In the genomic region with DNA sequence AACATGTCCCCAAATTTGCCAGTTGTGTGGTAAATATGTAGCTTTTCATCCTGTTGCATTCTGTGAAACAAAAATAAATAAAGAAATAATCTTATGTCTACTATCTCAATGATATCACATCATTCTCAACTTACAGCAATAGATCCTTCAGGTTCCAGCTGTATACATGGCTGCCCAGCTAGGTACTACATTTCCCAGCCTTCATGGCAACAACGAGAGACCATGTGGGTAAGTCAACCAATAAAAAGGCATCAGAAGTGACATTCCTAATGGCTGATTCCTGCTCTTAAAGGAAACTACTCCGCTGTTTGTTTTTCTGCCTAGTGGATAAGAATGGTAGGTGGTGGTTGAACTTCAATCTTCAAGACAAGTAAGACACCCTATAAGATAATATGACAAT, we compare ENCODE assay signal across 15 mouse cellular contexts.
DNase-seq lines count a peak whose midpoint lies in the region; ATAC-seq and TF ChIP-seq lines count a peak whose summit lies in the region.
"Had no signal": no experiment of that assay in that cellular context is flagged by ENCODE, and none has a peak within 500 bp of the region (broad histone marks: within the 10 kb centered on the region; RNA-seq: fewer than 3 reads in every experiment).

No protein-coding gene starts in this region.

- 79% methylated on average over 2 of the region's 2 CpGs for WGBS in liver, adult 2 months
- 75% methylated on average over 2 of the region's 2 CpGs for WGBS in hindbrain, embryonic 15.5 days
- whole genome bisulfite sequencing in neural tube, embryonic 14.5 days, result 67% methylated on average over 2 of the region's 2 CpGs

- TF ChIP-seq CTCF in liver, adult 2 months (IDR thresholded peaks at IDR 0.05; ENCODE audit: low read depth, low read length), result no peak

- 0 out of 2 replicates have a peak overlapping the region, but pooled peaks have one; percentile 9 for H3K4me2 ChIP-seq in hindbrain, embryonic 15.5 days
- H3K4me2 ChIP-seq in neural tube, embryonic 14.5 days (ENCODE audit: low read depth, low read length), result no peak overlapping the region
- H3K4me2 ChIP-seq: limb, embryonic 13.5 days had no signal

- no peaks in the 10 kb centered on the region for H3K36me3 ChIP-seq in liver, adult 2 months (ENCODE audit: control insufficient read depth, insufficient read depth, low read length)
- H3K36me3 ChIP-seq in hindbrain, embryonic 15.5 days, result no peaks in the 10 kb centered on the region
- no peaks in the 10 kb centered on the region for H3K36me3 ChIP-seq in neural tube, embryonic 14.5 days (ENCODE audit: control insufficient read depth, insufficient read depth, low read length)
- H3K36me3 ChIP-seq: limb, embryonic 13.5 days had no signal

- no peaks in the 10 kb centered on the region for H3K4me1 ChIP-seq in liver, adult 2 months (ENCODE audit: control insufficient read depth, insufficient read depth, low read length)
- H3K4me1 ChIP-seq in hindbrain, embryonic 15.5 days (replicated peaks), result 0 out of 2 replicates have a peak, but pooled peaks cover 3% of the 10 kb centered on the region
- no peaks in the 10 kb centered on the region for H3K4me1 ChIP-seq in neural tube, embryonic 14.5 days (ENCODE audit: control insufficient read depth, insufficient read depth, low read length)
- H3K4me1 ChIP-seq: limb, embryonic 13.5 days had no signal

- ATAC-seq in hindbrain, embryonic 15.5 days (ENCODE audit: low FRiP score, low read depth), result peak; percentile 92
- peak; percentile 96 for ATAC-seq in neural tube, embryonic 14.5 days (ENCODE audit: low read depth)
- no peak for ATAC-seq in megakaryocyte-erythroid progenitor cell, adult 5-6 weeks (replicated peaks; ENCODE audit: low FRiP score, low TSS enrichment, poor library complexity, severe bottlenecking)
- ATAC-seq: lung, postnatal 0 days had no signal

- no peak overlapping the region for H3K4me3 ChIP-seq in liver, adult 2 months (ENCODE audit: insufficient read depth, low read depth, low read length)
- H3K4me3 ChIP-seq in hindbrain, embryonic 15.5 days, result no peak overlapping the region
- no peak overlapping the region for H3K4me3 ChIP-seq in neural tube, embryonic 14.5 days (ENCODE audit: low read depth, low read length)
- H3K4me3 ChIP-seq: limb, embryonic 13.5 days had no signal

- no peak overlapping the region for H3K27ac ChIP-seq in liver, adult 2 months (replicated peaks; ENCODE audit: insufficient read depth, low read depth, low read length)
- no peak overlapping the region for H3K27ac ChIP-seq in hindbrain, embryonic 15.5 days (replicated peaks)
- H3K27ac ChIP-seq in neural tube, embryonic 14.5 days (ENCODE audit: low read depth, low read length), result no peak overlapping the region
- H3K27ac ChIP-seq: limb, embryonic 13.5 days had no signal

- no peaks in the 10 kb centered on the region for H3K27me3 ChIP-seq in liver, adult 2 months (ENCODE audit: control insufficient read depth, insufficient read depth, low read length)
- no peaks in the 10 kb centered on the region for H3K27me3 ChIP-seq in hindbrain, embryonic 15.5 days
- no peaks in the 10 kb centered on the region for H3K27me3 ChIP-seq in neural tube, embryonic 14.5 days (ENCODE audit: control insufficient read depth, insufficient read depth, low read length)

- no peak overlapping the region for H3K9ac ChIP-seq in liver, adult 2 months (ENCODE audit: low read depth, low read length)
- no peak overlapping the region for H3K9ac ChIP-seq in hindbrain, embryonic 15.5 days
- H3K9ac ChIP-seq in neural tube, embryonic 14.5 days (replicated peaks; ENCODE audit: low read depth, low read length), result no peak overlapping the region
- H3K9ac ChIP-seq: limb, embryonic 13.5 days had no signal

- H3K79me2 ChIP-seq in liver, adult 2 months (ENCODE audit: control insufficient read depth, insufficient read depth, low read length), result no peaks in the 10 kb centered on the region

- TF ChIP-seq POLR2A in liver, adult 2 months (IDR thresholded peaks at IDR 0.05; ENCODE audit: extremely low read depth, insufficient read depth, low read length), result no peak

- DNase-seq in cerebellum, postnatal 10 days, result peak; percentile 10 to 15
- no peak for DNase-seq in cerebellum, adult 11-12 months
- peak; percentile 9 for DNase-seq in liver, adult 2 months (ENCODE audit: extremely low read depth, low read depth, low spot score)
- DNase-seq in liver, result no peak
- DNase-seq in layer of hippocampus, postnatal 10 days (ENCODE audit: low spot score in 2 of 2), result no peak
- DNase-seq: adrenal gland, adult 8-10 months; cerebellum, adult 2 months; gastrocnemius, postnatal 10 days; spleen, adult 18-20 months; thymus, adult 2 months had no signal

- no peaks in the 10 kb centered on the region for H3K9me3 ChIP-seq in hindbrain, embryonic 15.5 days
- no peaks in the 10 kb centered on the region for H3K9me3 ChIP-seq in neural tube, embryonic 14.5 days (ENCODE audit: control insufficient read depth, low read length)
- H3K9me3 ChIP-seq: limb, embryonic 13.5 days had no signal

Comparison
In these comparisons a context has a peak if more than half of its experiments do, and no peak if none do; other contexts are left out.
1. DNase-seq: peak in cerebellum, postnatal 10 days (2 of 2) and liver, adult 2 months (single experiment); none in cerebellum, adult 11-12 months (single experiment), liver (single experiment) and layer of hippocampus, postnatal 10 days (0 of 2).